Mouse (Mus musculus) spleen, adult 2 months (tissue): ENCODE measurements around the gene Grid2. TPM values are rescaled to one million over a fixed set of nuclear protein-coding genes. Genes with fewer than 3 reads are reported as not detected.

Experiments used
- DNase-seq, 2 experiments: peaks; one replicate each; pipeline versions ENCODE4 v3.0.0 to v3.0.0-alpha.2; 2012 to 2021; ENCODE audit warnings: low spot score in 2 of 2, low read depth in 1 of 2
- H3K27ac ChIP-seq: fragments of 200-500 bp; 2 replicates; pipeline ENCODE4 v1.5.1; 2012; ENCODE audit warnings: low read length, inconsistent platforms; ENCODE audit not compliant: insufficient read depth
- H3K27me3 ChIP-seq: fragments of 200-500 bp; 2 replicates; pipeline ENCODE4 v1.6.1; 2012; ENCODE audit warnings: mild to moderate bottlenecking, moderate library complexity, low read length, inconsistent platforms; ENCODE audit not compliant: control insufficient read depth, insufficient read depth
- H3K36me3 ChIP-seq: fragments of 200-500 bp; 2 replicates; pipeline ENCODE4 v1.6.1; 2012; ENCODE audit warnings: mild to moderate bottlenecking, low read length, inconsistent platforms; ENCODE audit not compliant: control insufficient read depth, insufficient read depth
- H3K4me1 ChIP-seq: fragments of 200-500 bp; 2 replicates; pipeline ENCODE4 v1.6.1; 2011; ENCODE audit warnings: inconsistent platforms; ENCODE audit not compliant: control insufficient read depth, insufficient read depth, insufficient read length
- H3K4me3 ChIP-seq: fragments of 200-500 bp; 2 replicates; pipeline ENCODE4 v1.5.1; 2011; ENCODE audit warnings: mild to moderate bottlenecking, inconsistent platforms; ENCODE audit not compliant: insufficient read depth, insufficient read length; ENCODE audit errors: extremely low read depth
- CTCF ChIP-seq: fragments of 200-500 bp; IDR thresholded peaks from 2 replicates; pipeline ENCODE4 v1.5.1; 2011; ENCODE audit warnings: mild to moderate bottlenecking, inconsistent platforms; ENCODE audit not compliant: insufficient read depth, insufficient read length, insufficient replicate concordance; ENCODE audit errors: extremely low read depth
- POLR2A ChIP-seq: fragments of 200-500 bp; IDR thresholded peaks from 2 replicates; pipeline ENCODE4 v1.6.1; 2011; ENCODE audit warnings: low read depth, low read length, inconsistent platforms
- WGBS: fragments of 180-500 bp; shearing (Covaris S2); methylation state at CpG from one replicate; pipeline ENCODE4 v1.1.7; 2018; 5-methylcytosine and 5-hydroxymethylcytosine counted together
- polyA plus RNA-seq: library from polyadenylated mRNA; depleted of rRNA; stranded (reverse); fragments of >200 nt; gene quantifications from 2 replicates; pipeline ENCODE4 v1.2.3, GENCODE M21; 2012

The Grid2 gene
- polyA plus RNA-seq, 1 experiment, result 0.07 TPM

- H3K27ac ChIP-seq, result no peak overlapping the region
- TF ChIP-seq POLR2A (no peak), CTCF (no peak)
- H3K4me1 ChIP-seq, result no peaks in the 10 kb centered on the region
- no peak for DNase-seq
- H3K36me3 ChIP-seq, result no peaks in the 10 kb centered on the region
- no peak overlapping the region for H3K4me3 ChIP-seq
- H3K27me3 ChIP-seq, result no peaks in the 10 kb centered on the region
- 66% methylated on average over 2 of the region's 2 CpGs for WGBS
These were observed 506.9 kb downstream of the Grid2 start for GRCm38 (mm10) chr6:63762535-63762934.

DNA sequence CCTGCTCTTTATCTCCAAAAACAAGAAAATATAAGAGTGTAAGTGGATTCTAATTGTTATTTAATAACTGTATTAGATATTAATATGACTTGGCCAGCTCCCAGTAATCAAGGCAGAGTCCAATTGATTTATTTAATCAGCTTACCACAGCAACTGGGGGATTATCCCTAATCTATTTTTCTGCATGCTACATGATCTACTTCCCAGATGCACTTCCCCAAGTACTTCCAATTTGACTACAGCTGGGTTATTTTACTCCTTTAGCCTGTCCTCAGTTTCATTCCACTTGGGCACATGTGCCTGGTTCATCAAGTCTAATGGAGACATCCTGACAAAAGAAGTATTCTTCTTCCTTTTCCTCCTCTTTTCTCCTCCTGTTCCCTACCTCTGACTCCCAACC lies 539.0 kb downstream of the Grid2 start:
- H3K27me3 ChIP-seq, result no peaks in the 10 kb centered on the region
- H3K4me3 ChIP-seq, result no peak overlapping the region
- TF ChIP-seq CTCF (no peak), POLR2A (no peak)

GRCm38 (mm10) chr6:63820236-63820635 lies 564.6 kb downstream of the Grid2 start:
- DNase-seq, result no peak
- H3K27ac ChIP-seq, result no peak overlapping the region
- H3K27me3 ChIP-seq, result no peaks in the 10 kb centered on the region
- TF ChIP-seq CTCF (no peak), POLR2A (no peak)
- H3K36me3 ChIP-seq, result no peaks in the 10 kb centered on the region
- WGBS, result 85% methylated on average over 5 of the region's 5 CpGs
- no peak overlapping the region for H3K4me3 ChIP-seq
- H3K4me1 ChIP-seq, result no peaks in the 10 kb centered on the region

More for the DNA sequence above, 539.0 kb downstream of the Grid2 start:
- H3K4me1 ChIP-seq, result no peaks in the 10 kb centered on the region
- no peak overlapping the region for H3K27ac ChIP-seq
- no peak for DNase-seq
- no peaks in the 10 kb centered on the region for H3K36me3 ChIP-seq

- no peak for DNase-seq
- WGBS, result 44% methylated on average over 2 of the region's 2 CpGs
- Histone ChIP-seq H3K27ac (no peak overlapping the region), H3K4me1 (no peaks in the 10 kb centered on the region), H3K4me3 (no peak overlapping the region), H3K36me3 (no peaks in the 10 kb centered on the region), H3K27me3 (no peaks in the 10 kb centered on the region)
- TF ChIP-seq CTCF, result no peak
- no peak for TF ChIP-seq POLR2A
These were observed 607.0 kb downstream of the Grid2 start for GRCm38 (mm10) chr6:63862628-63863027.

- H3K27ac ChIP-seq, result no peak overlapping the region
- TF ChIP-seq CTCF, result no peak
- TF ChIP-seq POLR2A, result no peak
- no peaks in the 10 kb centered on the region for H3K4me1 ChIP-seq
- WGBS, result 77% methylated on average over 3 of the region's 3 CpGs
- no peaks in the 10 kb centered on the region for H3K36me3 ChIP-seq
- H3K27me3 ChIP-seq, result no peaks in the 10 kb centered on the region
- DNase-seq, result no peak
- H3K4me3 ChIP-seq, result no peak overlapping the region
These were observed 621.5 kb downstream of the Grid2 start for GRCm38 (mm10) chr6:63877088-63877764.

- WGBS, result 75% methylated on average over 6 of the region's 6 CpGs
- no peaks in the 10 kb centered on the region for H3K27me3 ChIP-seq
- no peak overlapping the region for H3K27ac ChIP-seq
- no peaks in the 10 kb centered on the region for H3K4me1 ChIP-seq
- no peak for DNase-seq
- no peak overlapping the region for H3K4me3 ChIP-seq
- H3K36me3 ChIP-seq, result no peaks in the 10 kb centered on the region
- no peak for TF ChIP-seq CTCF
- TF ChIP-seq POLR2A, result no peak
These were observed 622.2 kb downstream of the Grid2 start for GRCm38 (mm10) chr6:63877765-63878345.

- H3K27me3 ChIP-seq, result no peaks in the 10 kb centered on the region
These were observed 639.0 kb downstream of the Grid2 start for GRCm38 (mm10) chr6:63894714-63895113.

More at GRCm38 (mm10) chr6:63894714-63895113, 639.0 kb downstream of the Grid2 start:
- Histone ChIP-seq H3K4me1 (no peaks in the 10 kb centered on the region), H3K27ac (no peak overlapping the region), H3K36me3 (no peaks in the 10 kb centered on the region), H3K4me3 (no peak overlapping the region)
- WGBS, result 56% methylated on average over 3 of the region's 3 CpGs
- DNase-seq, result no peak
- TF ChIP-seq CTCF (no peak), POLR2A (no peak)
